Mouse (Mus musculus) retina, postnatal 1 day (tissue): ENCODE data around the gene Clcn7.

Source experiments
- DNase-seq: peaks from one replicate; pipeline ENCODE4 v3.0.0-alpha.2; 2012

Gene Clcn7

GRCm38 (mm10) chr17:25127681-25128080 lies 5.5 kb upstream of the Clcn7 start:
- no peak for DNase-seq

GRCm38 (mm10) chr17:25130060-25130459 lies 3.1 kb upstream of the Clcn7 start:
- peak; percentile 9 for DNase-seq

- DNase-seq: no peak
Observed at GRCm38 (mm10) chr17:25135622-25136021, 2.4 kb downstream of the Clcn7 start.

- no peak for DNase-seq
Observed at GRCm38 (mm10) chr17:25138803-25139202, 5.6 kb downstream of the Clcn7 start.

- DNase-seq: peak; percentile 19
Observed at GRCm38 (mm10) chr17:25139960-25140359, 6.8 kb downstream of the Clcn7 start.

- no peak for DNase-seq
Observed at GRCm38 (mm10) chr17:25162161-25162560, 29.0 kb downstream of the Clcn7 start, which contains the start of gene Ccdc154. TSS of gene Ccdc154 (plus strand) at chr17:25162461.

GRCm38 (mm10) chr17:25163387-25163786 lies 30.2 kb downstream of the Clcn7 start:
- DNase-seq: no peak

GRCm38 (mm10) chr17:25164770-25165169 lies 31.6 kb downstream of the Clcn7 start:
- no peak for DNase-seq

- DNase-seq: no peak
Observed at GRCm38 (mm10) chr17:25165970-25166671, 32.9 kb downstream of the Clcn7 start.

- DNase-seq: no peak
Observed at GRCm38 (mm10) chr17:25169706-25170105, 36.5 kb downstream of the Clcn7 start.

GRCm38 (mm10) chr17:25172558-25172957 lies 39.4 kb downstream of the Clcn7 start:
- no peak for DNase-seq

- no peak for DNase-seq
Observed at GRCm38 (mm10) chr17:25175411-25175810, 42.2 kb downstream of the Clcn7 start, which contains the start of gene Gm38655. TSS of gene Gm38655 (minus strand) at chr17:25175471.

- DNase-seq: no peak
Observed at GRCm38 (mm10) chr17:25183232-25183631, 50.0 kb downstream of the Clcn7 start.

GRCm38 (mm10) chr17:25184129-25184691 lies 51.0 kb downstream of the Clcn7 start, which contains the start of gene BC003965:
TSS of gene BC003965 (plus strand) at chr17:25184554.
- peak; percentile 99 for DNase-seq

GRCm38 (mm10) chr17:25184961-25185360 lies 51.8 kb downstream of the Clcn7 start:
- DNase-seq: no peak

GRCm38 (mm10) chr17:25187784-25188149 lies 54.6 kb downstream of the Clcn7 start:
- DNase-seq: no peak

- DNase-seq: peak; percentile 81
Observed at GRCm38 (mm10) chr17:25188150-25189031, 55.2 kb downstream of the Clcn7 start, which contains the start of gene Unkl. TSS of gene Unkl (plus strand) at chr17:25188397.

GRCm38 (mm10) chr17:25189091-25189490 lies 55.9 kb downstream of the Clcn7 start:
- no peak for DNase-seq

- no peak for DNase-seq
Observed at GRCm38 (mm10) chr17:25202401-25202800, 69.2 kb downstream of the Clcn7 start.

- DNase-seq: no peak
Observed at GRCm38 (mm10) chr17:25210006-25210405, 76.8 kb downstream of the Clcn7 start.

GRCm38 (mm10) chr17:25210680-25211466 lies 77.7 kb downstream of the Clcn7 start:
- no peak for DNase-seq

- no peak for DNase-seq
Observed at GRCm38 (mm10) chr17:25211705-25212104, 78.5 kb downstream of the Clcn7 start.
